Mouse (Mus musculus): ENCODE data around the gene Timm10.

Gene Timm10

DNA sequence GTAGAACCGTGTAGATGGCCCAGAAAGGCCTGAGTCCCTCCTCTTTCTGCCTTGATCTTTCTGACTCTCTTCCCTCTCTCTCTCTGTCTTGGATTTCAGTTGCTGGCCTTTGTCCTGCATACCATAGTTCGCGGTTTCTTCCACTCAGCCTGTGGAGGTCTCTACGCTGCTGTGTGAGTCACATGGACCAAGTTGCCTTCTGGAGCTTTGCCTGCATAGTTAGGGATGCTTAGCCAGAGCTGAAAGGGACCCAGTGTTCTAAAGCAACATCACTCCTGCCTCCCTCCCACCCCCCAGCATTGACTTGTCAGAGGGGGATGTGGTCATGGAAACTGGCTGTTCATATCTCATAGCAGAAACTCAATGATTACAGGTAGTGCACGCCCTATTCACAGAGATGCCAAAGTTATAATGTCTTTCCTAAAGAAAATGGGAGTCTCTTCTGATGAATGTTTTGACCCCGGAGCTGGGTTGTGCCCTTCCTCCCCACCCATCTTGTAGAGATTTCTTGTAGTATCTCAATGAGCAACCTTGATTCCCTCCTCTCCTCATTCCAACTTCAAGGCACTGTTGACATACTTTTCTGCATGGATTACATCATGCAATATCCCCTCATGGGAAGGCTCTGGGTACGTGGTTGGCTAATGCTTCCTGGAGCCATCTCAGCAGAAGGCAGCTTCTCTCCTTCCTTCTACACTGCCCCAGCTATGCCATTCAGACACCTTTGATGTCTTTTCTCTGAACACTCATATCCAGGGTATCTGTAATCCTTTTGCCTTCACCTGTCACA is 33.4 kb downstream of the Timm10 start:
- no peak for DNase-seq (ENCODE audit: low read depth, low spot score)

DNA sequence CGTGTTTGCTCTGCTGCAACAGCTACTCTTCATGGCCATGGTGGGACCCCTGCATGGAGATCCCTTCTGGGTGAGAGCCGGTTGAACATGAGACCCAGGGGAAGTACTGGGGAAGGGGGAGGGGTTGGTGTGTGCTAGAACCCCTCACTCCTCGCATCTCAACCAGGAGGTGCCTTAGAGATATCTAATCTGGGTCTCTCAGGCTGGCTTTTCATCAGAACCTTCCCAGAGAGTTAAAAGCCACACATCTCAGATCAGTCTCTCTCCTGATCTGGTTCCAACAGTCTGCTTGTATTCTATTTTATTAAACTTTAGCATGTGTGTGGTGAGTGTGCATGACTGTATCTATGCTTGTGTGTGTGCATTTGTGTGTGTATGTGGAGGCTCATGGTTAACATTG is 34.6 kb downstream of the Timm10 start:
- DNase-seq (ENCODE audit: low read depth, low spot score): no peak

DNA sequence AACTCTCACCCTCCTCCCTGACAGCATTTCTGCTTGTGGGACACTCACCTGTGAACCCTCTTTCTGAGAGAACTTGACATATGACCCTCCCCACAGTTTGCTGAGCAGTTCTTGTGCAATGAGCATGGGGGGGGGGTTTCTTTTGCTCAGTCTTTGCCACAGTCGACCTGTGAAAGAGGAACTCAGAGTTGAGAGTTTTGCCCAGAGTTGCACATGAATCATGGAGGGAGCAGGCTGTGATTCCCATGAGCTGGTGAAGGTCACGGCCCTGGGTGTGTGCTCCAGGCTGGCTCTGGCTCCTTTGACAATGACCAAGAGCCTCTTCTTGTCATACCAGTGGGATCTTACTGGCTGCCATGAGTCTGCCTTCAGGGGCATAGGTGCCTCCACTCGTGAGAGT is 35.4 kb downstream of the Timm10 start:
- DNase-seq (ENCODE audit: low read depth, low spot score): no peak

DNA sequence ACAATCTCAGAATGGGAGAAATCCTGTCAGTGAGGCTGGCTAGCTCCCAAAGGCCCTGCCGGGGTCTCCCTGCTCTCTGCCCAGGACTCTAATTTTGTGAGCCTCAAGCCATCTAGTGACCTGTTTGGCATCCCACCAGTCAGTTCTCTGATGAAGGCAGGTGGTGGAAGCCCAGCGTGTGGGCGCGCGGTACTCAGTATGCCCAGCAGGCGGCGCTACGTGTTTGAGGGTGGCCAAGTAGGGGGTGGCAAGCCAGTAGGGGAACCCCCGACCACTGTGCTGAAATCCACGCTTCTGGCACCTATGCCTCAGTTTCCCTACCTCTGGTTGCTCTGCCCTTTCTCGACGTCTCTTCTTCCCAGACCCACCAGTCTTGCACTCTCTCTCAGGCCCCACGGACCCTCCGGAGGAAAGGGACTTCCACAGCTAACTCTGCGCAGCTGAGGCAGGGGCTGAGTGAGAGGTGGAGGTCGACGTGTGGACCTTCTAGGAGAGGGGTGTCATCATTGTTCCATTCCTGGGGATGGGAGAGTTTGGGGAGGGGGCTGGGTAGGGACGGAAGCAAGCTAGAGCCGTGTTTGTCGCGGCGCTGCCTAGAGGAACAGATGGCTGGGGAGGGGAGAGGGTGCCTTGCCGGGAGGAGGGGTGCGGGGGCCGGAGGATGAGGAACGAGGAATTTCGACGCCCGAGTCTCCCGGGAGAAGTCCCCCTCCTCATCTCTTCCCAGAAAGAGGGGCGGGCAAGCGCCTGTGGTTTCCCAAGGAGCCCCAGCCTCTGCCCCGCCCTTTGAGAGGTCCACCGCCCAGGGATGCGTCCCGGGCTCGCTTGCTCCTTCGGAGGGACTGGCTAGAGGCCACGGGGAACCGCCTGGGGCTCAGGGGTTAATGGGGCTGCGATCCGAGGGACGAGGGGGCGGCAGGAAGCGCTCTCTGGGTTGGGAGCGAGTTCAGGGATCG is 39.1 kb downstream of the Timm10 start:
- DNase-seq (ENCODE audit: low read depth, low spot score): no peak

DNA sequence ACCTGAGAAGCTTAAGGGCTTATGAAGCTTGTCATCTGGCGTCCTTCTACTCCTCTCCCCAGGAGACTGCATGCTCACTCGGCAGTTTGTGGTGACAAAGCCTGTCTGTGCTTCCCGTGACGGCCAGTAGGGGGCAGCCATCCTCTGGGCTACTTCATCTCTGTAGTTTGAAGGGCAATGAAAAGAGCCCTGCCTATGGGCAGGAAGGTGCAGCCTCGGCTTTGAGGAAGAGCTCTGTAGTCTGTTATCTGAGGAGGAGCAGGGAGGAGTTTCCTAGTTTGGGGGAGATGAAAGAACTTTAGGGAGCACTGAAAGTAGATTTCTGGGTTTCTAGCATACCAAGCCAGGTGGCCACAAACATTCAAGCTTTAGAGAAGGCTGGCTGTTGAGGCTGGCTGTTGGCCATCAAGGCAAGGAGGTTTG is 41.7 kb downstream of the Timm10 start:
- peak; percentile 68 for DNase-seq (ENCODE audit: low read depth, low spot score)

DNA sequence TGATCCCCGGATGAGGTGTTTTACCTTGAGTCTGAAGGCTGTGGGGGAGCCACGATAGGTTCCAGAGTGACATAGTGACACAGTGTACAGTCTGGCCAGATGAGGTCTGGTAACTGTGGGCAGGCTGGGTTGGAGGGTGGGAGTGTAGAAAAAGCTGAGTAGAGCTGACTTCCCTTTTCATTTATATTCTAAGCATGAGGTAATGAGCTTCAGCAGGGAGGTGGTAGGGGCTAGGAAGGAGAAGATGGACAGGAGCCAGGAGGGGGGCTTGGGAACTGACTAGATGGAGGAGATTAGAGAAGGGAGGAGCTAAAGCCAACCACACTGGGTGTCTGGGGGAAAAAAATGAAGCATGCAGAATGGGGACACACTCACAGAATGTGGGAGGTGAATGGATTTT is 42.2 kb downstream of the Timm10 start:
- DNase-seq (ENCODE audit: low read depth, low spot score): no peak

DNA sequence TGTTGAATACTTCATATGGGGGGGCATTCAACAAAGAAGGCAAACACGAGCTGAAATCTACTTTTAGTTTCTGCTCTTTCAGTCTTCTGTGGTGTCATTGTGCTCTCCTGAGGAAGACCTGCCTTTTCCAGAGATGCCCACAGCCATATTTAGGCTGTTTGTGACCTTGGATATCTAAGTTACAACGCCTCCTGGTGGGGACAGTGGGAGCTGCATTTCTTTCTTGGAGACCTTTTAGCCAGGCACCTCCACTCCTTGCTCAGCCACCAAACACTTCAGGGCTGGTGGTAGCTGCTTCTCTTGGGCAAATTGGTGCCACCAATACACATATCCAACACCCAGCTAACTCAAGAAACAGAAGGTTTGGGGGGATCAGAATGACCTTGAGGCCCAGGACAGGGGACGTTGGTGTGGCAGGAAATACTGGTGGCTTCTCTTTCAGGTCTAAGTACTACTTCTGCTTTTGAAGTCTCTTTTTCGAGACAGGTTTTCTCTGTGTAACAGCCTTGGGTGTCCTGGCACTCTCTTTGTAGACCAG is 43.9 kb downstream of the Timm10 start:
- no peak for DNase-seq (ENCODE audit: low read depth, low spot score)

DNA sequence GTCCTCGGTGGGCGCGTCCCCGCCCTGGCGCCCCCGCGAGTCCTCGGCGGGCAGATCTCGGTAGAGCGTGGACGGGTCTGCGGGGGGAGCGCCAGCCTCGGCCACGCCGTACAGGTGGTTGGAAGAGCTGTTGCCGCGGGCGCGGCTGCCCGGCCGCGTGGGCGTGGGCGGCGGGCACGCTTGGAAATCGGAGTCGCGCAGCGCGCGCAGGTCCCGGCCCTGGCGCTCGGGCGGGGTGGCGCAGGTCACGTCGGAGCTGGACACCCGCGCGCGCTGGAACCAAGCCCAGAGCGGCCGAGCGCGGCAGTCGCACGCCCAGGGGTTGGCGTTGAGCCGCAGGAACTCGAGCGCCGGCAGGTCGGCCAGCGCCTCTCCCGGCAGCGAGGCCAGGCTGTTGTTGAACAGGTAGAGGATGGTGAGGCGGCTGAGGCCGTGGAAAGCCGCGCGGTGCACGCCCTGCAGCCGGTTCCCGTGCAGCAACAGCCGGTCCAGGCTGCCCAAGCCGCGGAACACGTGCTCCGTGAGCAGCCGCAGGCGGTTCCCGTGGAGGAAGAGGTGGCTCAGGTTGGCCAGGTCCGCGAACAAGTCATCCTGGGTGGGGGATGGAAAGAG is 45.4 kb downstream of the Timm10 start:
- DNase-seq (ENCODE audit: low read depth, low spot score): no peak

DNA sequence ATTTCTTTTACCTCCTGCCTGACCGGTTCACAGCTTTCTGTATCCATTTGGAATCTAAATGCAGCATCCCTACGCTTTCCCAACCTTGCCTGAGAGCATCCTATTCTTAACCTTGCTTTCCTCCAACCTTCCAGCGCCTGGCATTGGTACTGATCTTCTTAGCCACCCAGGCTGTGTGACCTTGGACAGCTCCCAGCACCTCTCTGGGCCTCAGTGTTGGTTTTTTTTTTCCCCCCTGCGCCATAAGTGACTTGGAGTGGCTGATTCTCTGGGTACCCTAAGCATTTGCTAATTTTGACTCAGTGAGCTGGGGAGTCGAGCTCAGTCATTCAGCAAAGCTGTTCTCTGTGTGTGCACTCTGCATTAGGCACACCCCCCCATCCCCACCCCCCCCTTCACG is 49.0 kb downstream of the Timm10 start:
- DNase-seq (ENCODE audit: low read depth, low spot score): no peak

Measured in retina, adult 2 months (tissue).